Mouse (Mus musculus) large intestine, adult 2 months (tissue): Measurements from ENCODE around the gene Alkbh1. TPM values are rescaled to one million over a fixed set of nuclear protein-coding genes. Genes with fewer than 3 reads are reported as not detected.

Source experiments
- DNase-seq: peaks from one replicate; pipeline ENCODE4 v3.0.0-alpha.2; 2012; ENCODE audit warnings: low read depth, low spot score
- WGBS: fragments of 180-500 bp; shearing (Covaris S2); methylation state at CpG from one replicate; pipeline ENCODE4 v1.1.7; 2018; 5-methylcytosine and 5-hydroxymethylcytosine counted together
- polyA plus RNA-seq: library from polyadenylated mRNA; depleted of rRNA; stranded (reverse); fragments of >200 nt; gene quantifications from 2 replicates; pipeline ENCODE4 v1.2.3, GENCODE M21; 2012

Alkbh1 gene
- polyA plus RNA-seq, 1 experiment, result 11.6 TPM

- DNase-seq, result no peak
- WGBS, result 51% methylated on average over 5 of the region's 5 CpGs
Measured at GRCm38 (mm10) chr12:87421708-87422507, 21.9 kb downstream of the Alkbh1 start.

GRCm38 (mm10) chr12:87419974-87420485 lies 23.8 kb downstream of the Alkbh1 start:
- 41% methylated on average over 12 of the region's 12 CpGs for WGBS
- no peak for DNase-seq

GRCm38 (mm10) chr12:87418921-87419320 lies 24.9 kb downstream of the Alkbh1 start:
- WGBS, result 79% methylated on average over 5 of the region's 5 CpGs
- DNase-seq, result no peak

GRCm38 (mm10) chr12:87416690-87417089 lies 27.1 kb downstream of the Alkbh1 start:
- 18% methylated on average over 7 of the region's 7 CpGs for WGBS
- no peak for DNase-seq

- WGBS, result 74% methylated on average over 4 of the region's 4 CpGs
- no peak for DNase-seq
Measured at GRCm38 (mm10) chr12:87415358-87415757, 28.5 kb downstream of the Alkbh1 start.

GRCm38 (mm10) chr12:87413179-87413790 lies 30.5 kb downstream of the Alkbh1 start:
- DNase-seq, result no peak
- 21% methylated on average over 4 of the region's 4 CpGs for WGBS

- 10% methylated on average over 7 of the region's 7 CpGs for WGBS
Measured at GRCm38 (mm10) chr12:87410999-87411398, 32.8 kb downstream of the Alkbh1 start.

GRCm38 (mm10) chr12:87409123-87409522 lies 34.7 kb downstream of the Alkbh1 start:
- 38% methylated on average over 4 of the region's 4 CpGs for WGBS
- peak; percentile 78 for DNase-seq

More at GRCm38 (mm10) chr12:87410999-87411398, 32.8 kb downstream of the Alkbh1 start:
- no peak for DNase-seq

GRCm38 (mm10) chr12:87407869-87408605 lies 35.8 kb downstream of the Alkbh1 start:
- 12% methylated on average over 21 of the region's 21 CpGs for WGBS
- DNase-seq, result peak; percentile 70

- WGBS, result 27% methylated on average over 3 of the region's 3 CpGs
- no peak for DNase-seq
Measured at GRCm38 (mm10) chr12:87405721-87406120, 38.1 kb downstream of the Alkbh1 start.

- WGBS, result 37% methylated on average over 4 of the region's 4 CpGs
Measured at GRCm38 (mm10) chr12:87405165-87405564, 38.7 kb downstream of the Alkbh1 start.

GRCm38 (mm10) chr12:87401883-87402282 lies 41.9 kb downstream of the Alkbh1 start:
- no peak for DNase-seq
- WGBS, result 67% methylated on average over 6 of the region's 6 CpGs

More at GRCm38 (mm10) chr12:87405165-87405564, 38.7 kb downstream of the Alkbh1 start:
- DNase-seq, result peak; percentile 85

GRCm38 (mm10) chr12:87399119-87399819 lies 44.5 kb downstream of the Alkbh1 start:
- no peak for DNase-seq
- WGBS, result 30% methylated on average over 10 of the region's 10 CpGs

GRCm38 (mm10) chr12:87397811-87398417 lies 45.9 kb downstream of the Alkbh1 start:
- DNase-seq, result no peak

GRCm38 (mm10) chr12:87397126-87397525 lies 46.7 kb downstream of the Alkbh1 start:
- WGBS, result 84% methylated on average over 3 of the region's 4 CpGs

More at GRCm38 (mm10) chr12:87397811-87398417, 45.9 kb downstream of the Alkbh1 start:
- WGBS, result 46% methylated on average over 4 of the region's 4 CpGs

GRCm38 (mm10) chr12:87394316-87394715 lies 49.5 kb downstream of the Alkbh1 start:
- DNase-seq, result no peak
- WGBS, result 42% methylated on average over 6 of the region's 6 CpGs

More at GRCm38 (mm10) chr12:87397126-87397525, 46.7 kb downstream of the Alkbh1 start:
- no peak for DNase-seq

GRCm38 (mm10) chr12:87393447-87394145 lies 50.2 kb downstream of the Alkbh1 start:
- no peak for DNase-seq
- 71% methylated on average over 4 of the region's 4 CpGs for WGBS

GRCm38 (mm10) chr12:87391355-87391754 lies 52.5 kb downstream of the Alkbh1 start:
- no peak for DNase-seq
